Mouse (Mus musculus) mouse trophoblast stem cell (cell line): Measurements from ENCODE around the gene Sike1.

ENCODE experiments used
- in situ Hi-C, 2 experiments: fragments of 300-500 bp; cut with MseI, MboI; formaldehyde crosslinking; loops; 2 replicates in 1 of 2; 3 replicates in 1 of 2; pipeline ENCODE4 v1.15.1; 2025

Gene Sike1

GRCm38 (mm10) chr3:102995605-102996321 lies at the start of gene Sike1:
Sike1 (plus strand) TSS chr3:102995708.
- in situ Hi-C loops: no loop called here

GRCm38 (mm10) chr3:102946312-102946711 lies 49.2 kb upstream of the Sike1 start:
- in situ Hi-C loops: no loop called here

GRCm38 (mm10) chr3:102946861-102947260 lies 48.6 kb upstream of the Sike1 start:
- in situ Hi-C loops: no loop called here

GRCm38 (mm10) chr3:102954476-102954875 lies 41.0 kb upstream of the Sike1 start:
- in situ Hi-C loops: no loop called here

GRCm38 (mm10) chr3:102955143-102955542 lies 40.4 kb upstream of the Sike1 start:
- in situ Hi-C loops: no loop called here

GRCm38 (mm10) chr3:102955596-102955995 lies 39.9 kb upstream of the Sike1 start:
- in situ Hi-C loops: no loop called here

- in situ Hi-C loops: no loop called here
Observed at GRCm38 (mm10) chr3:102964033-102964432, 31.5 kb upstream of the Sike1 start, which contains the start of gene Nr1h5. Nr1h5 (minus strand) TSS chr3:102964133.

GRCm38 (mm10) chr3:102970067-102970466 lies 25.4 kb upstream of the Sike1 start:
- in situ Hi-C loops: no loop called here

- in situ Hi-C loops: no loop called here
Observed at GRCm38 (mm10) chr3:102970508-102970907, 25.0 kb upstream of the Sike1 start.

- in situ Hi-C loops: no loop called here
Observed at GRCm38 (mm10) chr3:102976906-102977305, 18.6 kb upstream of the Sike1 start.

- in situ Hi-C loops: no loop called here
Observed at GRCm38 (mm10) chr3:102979550-102980348, 15.8 kb upstream of the Sike1 start.

- in situ Hi-C loops: no loop called here
Observed at GRCm38 (mm10) chr3:102980349-102980736, 15.2 kb upstream of the Sike1 start.

- in situ Hi-C loops: no loop called here
Observed at GRCm38 (mm10) chr3:102991041-102991440, 4.5 kb upstream of the Sike1 start.

- in situ Hi-C loops: no loop called here
Observed at GRCm38 (mm10) chr3:102992936-102993335, 2.6 kb upstream of the Sike1 start.

GRCm38 (mm10) chr3:102995233-102995604 lies 289 bp upstream of the Sike1 start:
- in situ Hi-C loops: no loop called here

GRCm38 (mm10) chr3:102997036-102997435 lies 1.5 kb downstream of the Sike1 start:
- in situ Hi-C loops: no loop called here

- in situ Hi-C loops: no loop called here
Observed at GRCm38 (mm10) chr3:102997591-102997990, 2.1 kb downstream of the Sike1 start.

- in situ Hi-C loops: no loop called here
Observed at GRCm38 (mm10) chr3:103001595-103001994, 6.1 kb downstream of the Sike1 start.

GRCm38 (mm10) chr3:103017350-103017749 lies 21.8 kb downstream of the Sike1 start:
- in situ Hi-C loops: no loop called here

- in situ Hi-C loops: no loop called here
Observed at GRCm38 (mm10) chr3:103019462-103019861, 24.0 kb downstream of the Sike1 start.

- in situ Hi-C loops: no loop called here
Observed at GRCm38 (mm10) chr3:103020249-103020942, 24.9 kb downstream of the Sike1 start, which contains the start of gene Csde1. Csde1 (plus strand) TSS chr3:103020426.

GRCm38 (mm10) chr3:103020943-103021638 lies 25.6 kb downstream of the Sike1 start:
- in situ Hi-C loops: no loop called here
